Mouse (Mus musculus): ENCODE measurements around the gene Gcn1l1.

DNA sequence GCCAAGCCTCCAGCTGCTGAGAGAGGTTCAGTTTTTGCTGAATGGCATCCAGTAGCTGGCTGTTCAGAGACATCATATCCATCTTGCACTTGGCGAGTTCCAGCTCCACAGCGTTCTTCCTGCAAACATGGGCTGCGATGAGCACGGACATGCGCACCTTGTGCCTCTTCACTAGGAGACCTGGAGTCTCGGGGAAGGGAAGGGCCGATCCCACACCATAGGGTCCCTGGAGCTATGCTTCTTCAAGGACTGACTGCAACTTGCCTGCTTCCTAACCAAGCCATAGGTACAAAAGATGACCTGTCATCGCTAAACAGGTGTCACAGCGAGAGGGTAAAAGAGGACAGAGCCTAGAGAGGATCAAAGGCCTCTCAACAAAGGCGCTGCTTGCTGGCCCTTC lies 86.8 kb downstream of the Gcn1l1 start:
- TF ChIP-seq TAL1 (IDR thresholded peaks at IDR 0.05; ENCODE audit: low read length) (no peak), GATA1 (IDR thresholded peaks at IDR 0.05; ENCODE audit: low read length) (no peak)

Measured in erythroblast, embryonic 14.5 days (primary cell).